Mouse (Mus musculus): ENCODE results near the gene Cdkn1c. TPM values are rescaled to one million over a fixed set of nuclear protein-coding genes. Genes with fewer than 3 reads are reported as not detected.

The Cdkn1c gene
- total and polyA plus RNA-seq, 3 experiments, result not detected

GRCm38 (mm10) chr7:143437231-143437893 lies 23.5 kb downstream of the Cdkn1c start:
- dilution Hi-C loops (cut with MboI; ENCODE audit: extremely low pct_ligation_motif_present, extremely low pct_unique_long_range_greater_than_20kb, low sequenced_read_pairs) (no loop called here), in situ Hi-C loops (cut with MboI; ENCODE audit: low pct_ligation_motif_present, low pct_unique_long_range_greater_than_20kb, low sequenced_read_pairs) (no loop called here)
- DNase-seq (ENCODE audit: extremely low read depth), result no peak
- no peak overlapping the region for H3K4me3 ChIP-seq (replicated peaks in 1 of 3; ENCODE audit: low read depth in 2 of 3, low read length in 2 of 3, poor library complexity in 1 of 3)
- peaks cover 77% of the 10 kb centered on the region for H3K27me3 ChIP-seq (replicated peaks)
- H3K36me3 ChIP-seq (replicated peaks in 1 of 2; ENCODE audit: control insufficient read depth in 1 of 2, insufficient read depth in 1 of 2, low read length in 1 of 2), result no peaks in the 10 kb centered on the region
- TF ChIP-seq UBTF (IDR thresholded peaks at IDR 0.05; ENCODE audit: low read depth, low read length) (no peak), ZNF384 (IDR thresholded peaks at IDR 0.05; ENCODE audit: low read depth, low read length) (no peak), ZKSCAN1 (IDR thresholded peaks at IDR 0.05; ENCODE audit: borderline replicate concordance, low read depth, low read length) (no peak), POLR2AphosphoS2 (IDR thresholded peaks at IDR 0.05; ENCODE audit: low read depth, low read length) (no peak), ETS1 (conservative IDR thresholded peaks at IDR 0.05; ENCODE audit: low read depth, low read length) (no peak), BHLHE40 (IDR thresholded peaks at IDR 0.05; ENCODE audit: low read depth, low read length) (no peak), ZMIZ1 (IDR thresholded peaks at IDR 0.05; ENCODE audit: low read depth, low read length) (no peak), EP300 (IDR thresholded peaks at IDR 0.05; ENCODE audit: low read length) (no peak), KAT2A (IDR thresholded peaks at IDR 0.05; ENCODE audit: insufficient replicate concordance, low read length) (no peak), SMC3 (IDR thresholded peaks at IDR 0.05; ENCODE audit: low read depth, low read length) (no peak), E2F4 (IDR thresholded peaks at IDR 0.05; ENCODE audit: insufficient replicate concordance, low read depth, low read length) (no peak), TBP (conservative IDR thresholded peaks at IDR 0.05; ENCODE audit: low read depth, low read length) (no peak), SIN3A (IDR thresholded peaks at IDR 0.05; ENCODE audit: low read length) (no peak)
- no peak overlapping the region for H3K9ac ChIP-seq (ENCODE audit: insufficient read depth, low read depth)
- H3K4me2 ChIP-seq (ENCODE audit: insufficient read depth, low read depth, poor library complexity, severe bottlenecking), result no peak overlapping the region
- no peaks in the 10 kb centered on the region for H3K79me2 ChIP-seq (replicated peaks; ENCODE audit: control insufficient read depth, extremely low read depth, insufficient read depth, poor library complexity, severe bottlenecking)
- no peaks in the 10 kb centered on the region for H3K9me3 ChIP-seq (replicated peaks; ENCODE audit: low read length)
- no peak overlapping the region for H3K27ac ChIP-seq (ENCODE audit: insufficient read depth, low read depth)
- H3K4me1 ChIP-seq (ENCODE audit: control insufficient read depth in 1 of 2, insufficient read depth in 2 of 2), result 0 out of 4 replicates have a peak, but pooled peaks cover 0 to 6% of the 10 kb centered on the region in 2 experiments

GRCm38 (mm10) chr7:143433331-143433730 lies 27.5 kb downstream of the Cdkn1c start:
- Histone ChIP-seq H3K27ac (ENCODE audit: insufficient read depth, low read depth) (no peak overlapping the region), H3K27me3 (replicated peaks) (peaks cover 81% of the 10 kb centered on the region), H3K4me1 (ENCODE audit: control insufficient read depth in 1 of 2, insufficient read depth in 2 of 2) (0 out of 4 replicates have a peak, but pooled peaks cover 0 to 6% of the 10 kb centered on the region in 2 experiments), H3K9ac (ENCODE audit: insufficient read depth, low read depth) (no peak overlapping the region), H3K9me3 (replicated peaks; ENCODE audit: low read length) (no peaks in the 10 kb centered on the region), H3K36me3 (replicated peaks in 1 of 2; ENCODE audit: control insufficient read depth in 1 of 2, insufficient read depth in 1 of 2, low read length in 1 of 2) (no peaks in the 10 kb centered on the region), H3K4me2 (ENCODE audit: insufficient read depth, low read depth, poor library complexity, severe bottlenecking) (no peak overlapping the region), H3K79me2 (replicated peaks; ENCODE audit: control insufficient read depth, extremely low read depth, insufficient read depth, poor library complexity, severe bottlenecking) (no peaks in the 10 kb centered on the region), H3K4me3 (replicated peaks in 1 of 3; ENCODE audit: low read depth in 2 of 3, low read length in 2 of 3, poor library complexity in 1 of 3) (no peak overlapping the region)
- DNase-seq (ENCODE audit: extremely low read depth), result no peak
- no peak for TF ChIP-seq RCOR1 (conservative IDR thresholded peaks at IDR 0.05; ENCODE audit: low read depth, low read length)
- no peak for TF ChIP-seq TBP (conservative IDR thresholded peaks at IDR 0.05; ENCODE audit: low read depth, low read length)
- no peak for TF ChIP-seq MEF2A (IDR thresholded peaks at IDR 0.05; ENCODE audit: borderline replicate concordance, low read depth, low read length)
- TF ChIP-seq NELFE (IDR thresholded peaks at IDR 0.05; ENCODE audit: low read depth, low read length), result no peak
- no peak for TF ChIP-seq JUND (conservative IDR thresholded peaks at IDR 0.05; ENCODE audit: low read depth, low read length)
- no peak for TF ChIP-seq KAT2A (IDR thresholded peaks at IDR 0.05; ENCODE audit: insufficient replicate concordance, low read length)
- no peak for TF ChIP-seq ELF1 (IDR thresholded peaks at IDR 0.05; ENCODE audit: low read depth, low read length)
- TF ChIP-seq CHD2 (IDR thresholded peaks at IDR 0.05; ENCODE audit: low read length), result no peak
- no peak for TF ChIP-seq ETS1 (conservative IDR thresholded peaks at IDR 0.05; ENCODE audit: low read depth, low read length)
- TF ChIP-seq MXI1 (IDR thresholded peaks at IDR 0.05; ENCODE audit: low read depth, low read length), result no peak
- TF ChIP-seq RAD21 (IDR thresholded peaks at IDR 0.05; ENCODE audit: low read depth, low read length), result no peak
- TF ChIP-seq USF1 (IDR thresholded peaks at IDR 0.05; ENCODE audit: low read depth, low read length), result no peak
- no peak for TF ChIP-seq JUN (IDR thresholded peaks at IDR 0.05; ENCODE audit: insufficient read depth, low read depth, low read length)
- no peak for TF ChIP-seq UBTF (IDR thresholded peaks at IDR 0.05; ENCODE audit: low read depth, low read length)
- no peak for TF ChIP-seq SMC3 (IDR thresholded peaks at IDR 0.05; ENCODE audit: low read depth, low read length)
- TF ChIP-seq SIN3A (IDR thresholded peaks at IDR 0.05; ENCODE audit: low read length), result no peak
- no peak for TF ChIP-seq NRF1 (IDR thresholded peaks at IDR 0.05; ENCODE audit: low read depth, low read length)
- TF ChIP-seq POLR2AphosphoS2 (IDR thresholded peaks at IDR 0.05; ENCODE audit: low read depth, low read length), result no peak
- TF ChIP-seq USF2 (conservative IDR thresholded peaks at IDR 0.05; ENCODE audit: low read depth, low read length), result no peak
- TF ChIP-seq CTCF (conservative IDR thresholded peaks at IDR 0.05 in 1 of 2, IDR thresholded peaks at IDR 0.05 in 1 of 2; ENCODE audit: low read depth in 2 of 2, low read length in 2 of 2), result no peak
- in situ Hi-C loops (cut with MboI; ENCODE audit: low pct_ligation_motif_present, low pct_unique_long_range_greater_than_20kb, low sequenced_read_pairs), result no loop called here
- dilution Hi-C loops (cut with MboI; ENCODE audit: extremely low pct_ligation_motif_present, extremely low pct_unique_long_range_greater_than_20kb, low sequenced_read_pairs), result no loop called here

Measured in CH12.LX (cell line).